Mouse (Mus musculus): ENCODE measurements around the gene Tinagl1. TPM values are rescaled to one million over a fixed set of nuclear protein-coding genes. Genes with fewer than 3 reads are reported as not detected.

Tinagl1 gene
- polyA plus RNA-seq, 1 experiment from 2014 or later, result 11.0 TPM

GRCm38 (mm10) chr4:130166061-130166460, 8.9 kb downstream of the Tinagl1 start:
- Histone ChIP-seq H3K9me3 (replicated peaks) (no peaks in the 10 kb centered on the region), H3K27me3 (peaks cover 57% of the 10 kb centered on the region), H3K9ac (no peak overlapping the region), H3K27ac (no peak overlapping the region), H3K4me3 (no peak overlapping the region), H3K36me3 (no peaks in the 10 kb centered on the region), H3K4me1 (peaks cover 35% of the 10 kb centered on the region), H3K4me2 (replicated peaks) (no peak overlapping the region)
- 72% methylated on average over 18 of the region's 18 CpGs for WGBS
- no peak for ATAC-seq (ENCODE audit: low FRiP score)

- Histone ChIP-seq H3K9ac (no peak overlapping the region), H3K36me3 (no peaks in the 10 kb centered on the region), H3K4me1 (peaks cover 31% of the 10 kb centered on the region), H3K27me3 (peaks cover 66% of the 10 kb centered on the region), H3K4me2 (replicated peaks) (no peak overlapping the region), H3K4me3 (no peak overlapping the region), H3K9me3 (replicated peaks) (no peaks in the 10 kb centered on the region), H3K27ac (no peak overlapping the region)
- WGBS, result 72% methylated on average over 6 of the region's 6 CpGs
- ATAC-seq (ENCODE audit: low FRiP score), result no peak
Measured at GRCm38 (mm10) chr4:130164121-130164520, 10.8 kb downstream of the Tinagl1 start.

- Histone ChIP-seq H3K4me2 (replicated peaks) (peak overlapping the region; percentile 35), H3K27me3 (peaks cover 66% of the 10 kb centered on the region), H3K27ac (no peak overlapping the region), H3K9ac (no peak overlapping the region; the same call in 1 of the 2 replicates), H3K9me3 (replicated peaks) (no peaks in the 10 kb centered on the region), H3K4me1 (peaks cover 24% of the 10 kb centered on the region), H3K4me3 (peak overlapping the region; percentile 3; the same call in 1 of the 2 replicates), H3K36me3 (no peaks in the 10 kb centered on the region)
- ATAC-seq (ENCODE audit: low FRiP score), result no peak
- 4% methylated on average over 20 of the region's 20 CpGs for WGBS
Measured at GRCm38 (mm10) chr4:130163391-130163861, 11.5 kb downstream of the Tinagl1 start.

GRCm38 (mm10) chr4:130161349-130161748, 13.6 kb downstream of the Tinagl1 start:
- WGBS, result 33% methylated on average over 4 of the region's 4 CpGs

GRCm38 (mm10) chr4:130156812-130157371, 18.0 kb downstream of the Tinagl1 start:
- no peaks in the 10 kb centered on the region for H3K36me3 ChIP-seq
- H3K9ac ChIP-seq, result no peak overlapping the region
- 80% methylated on average over 12 of the region's 12 CpGs for WGBS
- peaks cover 30% of the 10 kb centered on the region for H3K27me3 ChIP-seq
- no peak overlapping the region for H3K4me2 ChIP-seq (replicated peaks)
- no peaks in the 10 kb centered on the region for H3K9me3 ChIP-seq (replicated peaks)
- H3K27ac ChIP-seq, result no peak overlapping the region
- H3K4me1 ChIP-seq, result no peaks in the 10 kb centered on the region
- ATAC-seq (ENCODE audit: low FRiP score), result no peak
- no peak overlapping the region for H3K4me3 ChIP-seq

More at GRCm38 (mm10) chr4:130161349-130161748, 13.6 kb downstream of the Tinagl1 start:
- peaks cover 12% of the 10 kb centered on the region for H3K4me1 ChIP-seq
- no peak overlapping the region for H3K4me2 ChIP-seq (replicated peaks)
- no peaks in the 10 kb centered on the region for H3K9me3 ChIP-seq (replicated peaks)
- ATAC-seq (ENCODE audit: low FRiP score), result no peak
- H3K27me3 ChIP-seq, result peaks cover 57% of the 10 kb centered on the region
- no peak overlapping the region for H3K9ac ChIP-seq
- no peaks in the 10 kb centered on the region for H3K36me3 ChIP-seq
- no peak overlapping the region for H3K4me3 ChIP-seq
- no peak overlapping the region for H3K27ac ChIP-seq

- ATAC-seq (ENCODE audit: low FRiP score), result no peak
- H3K27ac ChIP-seq, result no peak overlapping the region
- no peak overlapping the region for H3K9ac ChIP-seq
- no peak overlapping the region for H3K4me2 ChIP-seq (replicated peaks)
- H3K4me1 ChIP-seq, result no peaks in the 10 kb centered on the region
- H3K4me3 ChIP-seq, result no peak overlapping the region
- 82% methylated on average over 3 of the region's 3 CpGs for WGBS
- H3K36me3 ChIP-seq, result no peaks in the 10 kb centered on the region
- no peaks in the 10 kb centered on the region for H3K9me3 ChIP-seq (replicated peaks)
- H3K27me3 ChIP-seq, result peaks cover 17% of the 10 kb centered on the region
Measured at GRCm38 (mm10) chr4:130154250-130154649, 20.7 kb downstream of the Tinagl1 start.

GRCm38 (mm10) chr4:130148405-130148804, 26.5 kb downstream of the Tinagl1 start:
- Histone ChIP-seq H3K4me1 (no peaks in the 10 kb centered on the region), H3K9me3 (replicated peaks) (0 out of 2 replicates have a peak, but pooled peaks cover 3% of the 10 kb centered on the region), H3K27ac (no peak overlapping the region), H3K9ac (no peak overlapping the region), H3K36me3 (no peaks in the 10 kb centered on the region), H3K4me3 (no peak overlapping the region), H3K27me3 (peaks cover 17% of the 10 kb centered on the region), H3K4me2 (replicated peaks) (no peak overlapping the region)
- WGBS, result 83% methylated on average over 10 of the region's 10 CpGs
- ATAC-seq (ENCODE audit: low FRiP score), result no peak

- no peak overlapping the region for H3K9ac ChIP-seq
- 0 out of 2 replicates have a peak, but pooled peaks cover 3% of the 10 kb centered on the region for H3K9me3 ChIP-seq (replicated peaks)
- H3K36me3 ChIP-seq, result no peaks in the 10 kb centered on the region
- no peak for ATAC-seq (ENCODE audit: low FRiP score)
- peaks cover 43% of the 10 kb centered on the region for H3K27me3 ChIP-seq
- H3K4me1 ChIP-seq, result peaks cover 25% of the 10 kb centered on the region
- H3K4me2 ChIP-seq (replicated peaks), result no peak overlapping the region
- no peak overlapping the region for H3K4me3 ChIP-seq
- 0 out of 2 replicates have a peak overlapping the region, but pooled peaks have one; percentile 19 for H3K27ac ChIP-seq
- 55% methylated on average over 3 of the region's 3 CpGs for WGBS
Measured at GRCm38 (mm10) chr4:130141786-130142185, 33.1 kb downstream of the Tinagl1 start.

GRCm38 (mm10) chr4:130140992-130141402, 33.9 kb downstream of the Tinagl1 start:
- WGBS, result 55% methylated on average over 9 of the region's 9 CpGs
- Histone ChIP-seq H3K4me2 (replicated peaks) (peak overlapping the region; percentile 16; the same call in 1 of the 2 replicates), H3K4me1 (peaks cover 25% of the 10 kb centered on the region), H3K9ac (no peak overlapping the region), H3K27me3 (peaks cover 46% of the 10 kb centered on the region), H3K27ac (peak overlapping the region; percentile 49; the same call in 1 of the 2 replicates), H3K4me3 (no peak overlapping the region), H3K9me3 (replicated peaks) (0 out of 2 replicates have a peak, but pooled peaks cover 3% of the 10 kb centered on the region), H3K36me3 (no peaks in the 10 kb centered on the region)
- ATAC-seq (ENCODE audit: low FRiP score), result peak; percentile 51; the same call in 1 of the 2 replicates

GRCm38 (mm10) chr4:130139214-130139492, 35.8 kb downstream of the Tinagl1 start, which contains the start of gene Hcrtr1:
Gene Hcrtr1 (minus strand): TSS chr4:130139359.
- Histone ChIP-seq H3K9ac (peak within 1 kb of the TSS; percentile 51), H3K9me3 (replicated peaks) (no peaks in the 10 kb centered on the region), H3K4me1 (peaks cover 27% of the 10 kb centered on the region), H3K4me3 (peak within 1 kb of the TSS; percentile 33), H3K27me3 (peaks cover 51% of the 10 kb centered on the region), H3K36me3 (no peaks in the 10 kb centered on the region), H3K4me2 (replicated peaks) (peak within 1 kb of the TSS; percentile 78), H3K27ac (no peak within 1 kb of the TSS)
- WGBS, result 1% methylated on average over 15 of the region's 15 CpGs
- 0 out of 2 replicates have a peak, but pooled peaks have one; percentile 4 for ATAC-seq (ENCODE audit: low FRiP score)

GRCm38 (mm10) chr4:130138441-130139213, 36.3 kb downstream of the Tinagl1 start:
- Histone ChIP-seq H3K9me3 (replicated peaks) (no peaks in the 10 kb centered on the region), H3K27ac (no peak overlapping the region), H3K4me2 (replicated peaks) (peak overlapping the region; percentile 78), H3K4me1 (peaks cover 27% of the 10 kb centered on the region), H3K9ac (peak overlapping the region; percentile 51), H3K36me3 (no peaks in the 10 kb centered on the region), H3K27me3 (peaks cover 51% of the 10 kb centered on the region), H3K4me3 (peak overlapping the region; percentile 33)
- under 1% methylated on average over 50 of the region's 57 CpGs for WGBS
- ATAC-seq (ENCODE audit: low FRiP score), result peak; percentile 64

- Histone ChIP-seq H3K9ac (no peak overlapping the region), H3K9me3 (replicated peaks) (no peaks in the 10 kb centered on the region), H3K4me2 (replicated peaks) (no peak overlapping the region), H3K36me3 (no peaks in the 10 kb centered on the region), H3K4me3 (no peak overlapping the region), H3K4me1 (0 out of 2 replicates have a peak, but pooled peaks cover 2% of the 10 kb centered on the region), H3K27me3 (peaks cover 19% of the 10 kb centered on the region), H3K27ac (no peak overlapping the region)
- 64% methylated on average over 6 of the region's 6 CpGs for WGBS
- no peak for ATAC-seq (ENCODE audit: low FRiP score)
Measured at GRCm38 (mm10) chr4:130133399-130133798, 41.5 kb downstream of the Tinagl1 start.
